Mouse (Mus musculus) cortical plate, adult 2 months (tissue): ENCODE measurements around the gene H2afy2. TPM values are rescaled to one million over a fixed set of nuclear protein-coding genes. Genes with fewer than 3 reads are reported as not detected.

ENCODE experiments used
- H3K27ac ChIP-seq: fragments of 200-500 bp; 2 replicates; pipeline ENCODE4 v1.5.1; 2012; ENCODE audit warnings: low read length, control low read depth, inconsistent platforms; ENCODE audit not compliant: insufficient read depth
- H3K4me1 ChIP-seq: fragments of 200-500 bp; 2 replicates; pipeline ENCODE4 v1.6.1; 2011; ENCODE audit warnings: low read length; ENCODE audit not compliant: control insufficient read depth, insufficient read depth
- H3K4me3 ChIP-seq: fragments of 200-500 bp; 2 replicates; pipeline ENCODE4 v1.5.1; 2011; ENCODE audit warnings: mild to moderate bottlenecking, low read length, control low read depth; ENCODE audit not compliant: insufficient read depth
- CTCF ChIP-seq: fragments of 200-500 bp; IDR thresholded peaks from 2 replicates; pipeline ENCODE4 v1.5.1; 2011; ENCODE audit warnings: mild to moderate bottlenecking, control low read depth, low read length; ENCODE audit not compliant: insufficient read depth; ENCODE audit errors: extremely low read depth
- POLR2A ChIP-seq: fragments of 200-500 bp; IDR thresholded peaks from 2 replicates; pipeline ENCODE4 v1.6.1; 2011; ENCODE audit warnings: mild to moderate bottlenecking, low read length, control low read depth; ENCODE audit not compliant: insufficient read depth; ENCODE audit errors: extremely low read depth
- polyA plus RNA-seq: library from polyadenylated mRNA; depleted of rRNA; stranded (reverse); fragments of >200 nt; gene quantifications from 2 replicates; pipeline ENCODE4 v1.2.3, GENCODE M21; 2012

H2afy2 gene
- polyA plus RNA-seq, 1 experiment, result 17.9 TPM

- TF ChIP-seq CTCF (no peak), POLR2A (no peak)
- Histone ChIP-seq H3K4me1 (no peaks in the 10 kb centered on the region), H3K4me3 (no peak overlapping the region), H3K27ac (no peak overlapping the region)
These were observed 41.6 kb upstream of the H2afy2 start for GRCm38 (mm10) chr10:61825536-61825935.

DNA sequence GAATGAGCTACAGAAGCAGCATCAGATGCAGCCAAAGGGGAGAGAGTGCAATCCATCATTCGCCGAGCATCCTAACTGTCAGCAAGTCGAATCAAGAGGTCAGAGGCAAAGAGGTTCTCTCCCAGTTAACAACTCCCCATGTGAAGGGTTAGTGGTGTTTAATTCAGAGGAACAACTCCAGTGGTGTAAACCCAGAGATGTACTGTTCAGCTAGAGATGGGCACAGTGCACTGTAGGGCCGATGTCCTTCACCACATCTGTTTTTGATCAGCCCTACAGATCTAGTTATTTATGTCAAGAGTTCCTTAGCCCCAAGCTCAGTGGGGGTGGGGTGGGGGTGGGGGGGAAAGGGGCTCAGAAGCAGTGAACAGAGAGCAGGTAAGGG is 39.8 kb upstream of the H2afy2 start:
- no peak overlapping the region for H3K4me3 ChIP-seq
- TF ChIP-seq POLR2A (no peak), CTCF (no peak)
- no peaks in the 10 kb centered on the region for H3K4me1 ChIP-seq
- H3K27ac ChIP-seq, result no peak overlapping the region

DNA sequence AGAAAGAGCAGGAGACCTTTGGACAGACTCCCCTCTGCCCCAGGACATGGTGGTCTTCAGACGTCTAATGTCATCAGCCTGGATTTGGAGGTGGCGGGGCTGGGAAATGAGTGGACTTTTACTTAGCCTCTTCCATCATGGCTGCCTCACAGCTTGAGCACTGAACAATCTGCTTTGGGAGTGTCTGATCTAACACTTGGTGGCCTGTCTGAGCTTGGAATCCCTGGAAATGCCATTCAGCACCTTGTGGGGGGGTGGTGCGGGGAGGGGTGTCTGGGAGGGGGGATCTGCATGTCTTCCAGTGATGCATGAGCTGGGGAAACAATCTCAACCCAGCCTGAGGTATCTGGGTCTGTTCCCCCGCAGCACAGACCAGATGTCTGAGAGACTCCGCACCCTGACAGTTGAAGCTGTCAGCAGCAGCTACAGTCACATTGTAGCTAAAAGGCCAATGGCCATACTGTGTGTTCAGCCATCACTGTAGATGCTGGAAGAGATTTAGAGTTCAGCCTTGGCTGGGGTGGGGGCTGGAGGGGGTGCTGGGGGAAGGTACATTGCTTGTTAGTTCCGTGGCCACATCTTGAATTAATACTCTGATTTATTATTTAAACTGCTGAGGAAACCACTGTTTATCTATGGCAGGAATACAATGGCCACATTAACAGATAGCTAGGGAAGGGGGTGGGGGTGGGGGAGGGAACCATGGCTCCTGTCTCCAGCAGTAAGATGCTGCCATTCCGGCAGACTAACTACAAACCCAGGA is 39.2 kb upstream of the H2afy2 start:
- TF ChIP-seq POLR2A, result no peak
- TF ChIP-seq CTCF, result no peak
- no peak overlapping the region for H3K4me3 ChIP-seq
- no peak overlapping the region for H3K27ac ChIP-seq
- H3K4me1 ChIP-seq, result no peaks in the 10 kb centered on the region

DNA sequence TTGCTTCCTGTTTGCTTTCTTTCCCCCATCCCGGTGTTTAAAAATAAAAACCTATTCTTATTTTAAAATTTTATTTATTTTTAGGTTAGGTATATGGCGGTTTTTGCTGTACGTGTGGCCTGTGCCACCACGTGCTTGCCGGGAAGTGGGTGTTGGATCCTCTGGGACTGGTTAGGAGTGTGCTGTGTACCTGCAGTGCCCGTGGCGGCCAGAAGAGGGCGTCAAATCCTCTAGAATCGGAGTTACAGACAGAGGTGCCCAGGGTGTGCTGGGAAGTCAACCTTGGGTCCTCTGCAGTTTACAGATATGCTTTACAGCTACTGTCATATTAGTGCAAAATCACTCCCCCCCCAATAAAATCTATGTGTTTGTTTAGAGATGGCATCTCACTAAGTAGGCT is 36.1 kb upstream of the H2afy2 start:
- peaks cover 2% of the 10 kb centered on the region; the same call in 1 of the 2 replicates for H3K4me1 ChIP-seq
- H3K27ac ChIP-seq, result no peak overlapping the region
- TF ChIP-seq CTCF (peak; percentile 28), POLR2A (no peak)
- no peak overlapping the region for H3K4me3 ChIP-seq

GRCm38 (mm10) chr10:61811987-61812386 is 28.0 kb upstream of the H2afy2 start:
- TF ChIP-seq POLR2A (no peak), CTCF (no peak)
- no peak overlapping the region for H3K27ac ChIP-seq

GRCm38 (mm10) chr10:61798133-61798576 is 14.2 kb upstream of the H2afy2 start:
- Histone ChIP-seq H3K4me1 (no peaks in the 10 kb centered on the region), H3K27ac (no peak overlapping the region), H3K4me3 (no peak overlapping the region)
- TF ChIP-seq CTCF, result no peak
- no peak for TF ChIP-seq POLR2A

More at GRCm38 (mm10) chr10:61811987-61812386, 28.0 kb upstream of the H2afy2 start:
- Histone ChIP-seq H3K4me1 (peaks cover 3% of the 10 kb centered on the region; the same call in 1 of the 2 replicates), H3K4me3 (no peak overlapping the region)

- Histone ChIP-seq H3K4me3 (no peak overlapping the region), H3K27ac (no peak overlapping the region), H3K4me1 (no peaks in the 10 kb centered on the region)
- TF ChIP-seq POLR2A (no peak), CTCF (no peak)
These were observed 11.5 kb upstream of the H2afy2 start for GRCm38 (mm10) chr10:61795458-61795857.

GRCm38 (mm10) chr10:61794971-61795370 is 11.0 kb upstream of the H2afy2 start:
- TF ChIP-seq CTCF (no peak), POLR2A (no peak)
- Histone ChIP-seq H3K4me3 (no peak overlapping the region), H3K4me1 (no peaks in the 10 kb centered on the region), H3K27ac (no peak overlapping the region)

- H3K4me1 ChIP-seq, result no peaks in the 10 kb centered on the region
- H3K4me3 ChIP-seq, result no peak overlapping the region
- TF ChIP-seq POLR2A (no peak), CTCF (no peak)
- no peak overlapping the region for H3K27ac ChIP-seq
These were observed 9.1 kb upstream of the H2afy2 start for GRCm38 (mm10) chr10:61793015-61793414.

DNA sequence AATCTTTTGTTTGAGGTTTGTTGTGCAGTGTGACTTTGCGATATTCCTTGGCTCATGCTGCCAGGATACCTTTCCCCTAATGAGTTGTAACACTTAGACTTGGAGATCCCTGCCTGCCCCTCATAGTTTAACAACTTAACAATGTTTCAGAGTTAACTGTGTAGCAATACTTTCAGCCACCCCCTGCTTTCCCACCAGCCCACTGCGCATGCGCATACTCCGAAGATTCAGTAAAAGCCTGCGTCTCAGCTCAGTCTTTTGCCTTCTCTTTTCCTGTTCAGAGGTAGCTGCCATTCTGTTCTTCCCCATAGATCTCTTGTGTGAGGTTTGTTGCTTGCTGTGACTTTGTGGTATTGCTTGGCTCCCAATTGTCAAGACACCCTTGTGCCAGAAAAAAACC is 4.6 kb upstream of the H2afy2 start:
- no peak overlapping the region for H3K27ac ChIP-seq
- TF ChIP-seq POLR2A (no peak), CTCF (no peak)

More for the DNA sequence above, 4.6 kb upstream of the H2afy2 start:
- H3K4me1 ChIP-seq, result no peaks in the 10 kb centered on the region
- H3K4me3 ChIP-seq, result no peak overlapping the region
